Mouse (Mus musculus) embryonic fibroblast, embryonic 13.5 days (primary cell): Measurements from ENCODE around the gene Tmem116.

Source experiments
- CTCF ChIP-seq: IDR thresholded peaks from 2 replicates; pipeline ENCODE4 v1.5.1; 2011; ENCODE audit warnings: mild to moderate bottlenecking, control low read depth, low read length, moderate library complexity, borderline replicate concordance; ENCODE audit not compliant: insufficient read depth
- POLR2A ChIP-seq: IDR thresholded peaks from 2 replicates; pipeline ENCODE4 v1.6.1; 2011; ENCODE audit warnings: low read depth, mild to moderate bottlenecking, control low read depth, low read length, moderate library complexity

- no peak for TF ChIP-seq POLR2A
- TF ChIP-seq CTCF = no peak
Measured at GRCm38 (mm10) chr5:121510009-121510408, 58.3 kb downstream of the Tmem116 start.
